Mouse (Mus musculus) MEL (cell line): Measurements from ENCODE around the gene S100a1. TPM values are rescaled to one million over a fixed set of nuclear protein-coding genes. Genes with fewer than 3 reads are reported as not detected.

Source experiments
- DNase-seq: peaks from one replicate; pipeline ENCODE4 v3.0.0; 2011; ENCODE audit warnings: low read depth, low spot score
- H3K27ac ChIP-seq: 2 replicates; pipeline ENCODE4 v1.5.1; 2012; ENCODE audit warnings: low read depth, mild to moderate bottlenecking, control low read depth, low read length, moderate library complexity; ENCODE audit not compliant: control insufficient read depth
- H3K27me3 ChIP-seq, 2 experiments: fragments of 150-350 bp in 1 of 2; sonication (generic) in 1 of 2; 2 replicates each; pipeline ENCODE4 v1.6.1; 2012; ENCODE audit warnings: low read length in 2 of 2, mild to moderate bottlenecking in 2 of 2, improper control_type of control experiment in 1 of 2, moderate library complexity in 1 of 2; ENCODE audit not compliant: insufficient read depth in 2 of 2, control insufficient read depth in 1 of 2
- H3K36me3 ChIP-seq, 2 experiments: 2 replicates each; pipeline ENCODE4 v1.6.1; 2012 to 2014; ENCODE audit warnings: low read length in 2 of 2, improper control_type of control experiment in 1 of 2, inconsistent platforms in 1 of 2, mild to moderate bottlenecking in 1 of 2; ENCODE audit not compliant: insufficient read depth in 2 of 2, control insufficient read depth in 1 of 2
- H3K4me1 ChIP-seq, 2 experiments: fragments of 150-350 bp in 1 of 2; sonication (generic) in 1 of 2; 2 replicates each; pipeline ENCODE4 v1.6.1; 2012; ENCODE audit warnings: low read length in 2 of 2, improper control_type of control experiment in 1 of 2, mild to moderate bottlenecking in 1 of 2; ENCODE audit not compliant: insufficient read depth in 2 of 2, control insufficient read depth in 1 of 2
- H3K4me3 ChIP-seq, 2 experiments: fragments of 150-350 bp in 1 of 2; sonication (generic) in 1 of 2; 2 replicates each; pipeline ENCODE4 v1.5.1; 2012; ENCODE audit warnings: low read depth in 2 of 2, low read length in 2 of 2, mild to moderate bottlenecking in 2 of 2, moderate library complexity in 2 of 2, control low read depth in 1 of 2, improper control_type of control experiment in 1 of 2; ENCODE audit not compliant: control insufficient read depth in 1 of 2, insufficient read depth in 1 of 2
- H3K79me2 ChIP-seq: 2 replicates; pipeline ENCODE4 v1.6.1; 2012; ENCODE audit warnings: mild to moderate bottlenecking, low read length, moderate library complexity; ENCODE audit not compliant: control insufficient read depth, poor library complexity, insufficient read depth
- H3K9ac ChIP-seq: 2 replicates; pipeline ENCODE4 v1.6.1; 2012; ENCODE audit warnings: low read depth, mild to moderate bottlenecking, control low read depth, low read length, moderate library complexity; ENCODE audit not compliant: control insufficient read depth, poor library complexity, severe bottlenecking
- H3K9me3 ChIP-seq: fragments of 150-350 bp; sonication (generic); replicated peaks from 2 replicates; pipeline ENCODE4 v1.6.1; 2012; ENCODE audit warnings: mild to moderate bottlenecking, low read length, improper control_type of control experiment, moderate library complexity; ENCODE audit not compliant: insufficient read depth
- BHLHE40 ChIP-seq: IDR thresholded peaks from 2 replicates; pipeline ENCODE4 v1.6.1; 2012; ENCODE audit warnings: low read depth, mild to moderate bottlenecking, inconsistent platforms, low read length, improper control_type of control experiment, borderline replicate concordance
- CHD1 ChIP-seq: IDR thresholded peaks from 2 replicates; pipeline ENCODE4 v1.6.1; 2012; ENCODE audit warnings: low read depth, mild to moderate bottlenecking, inconsistent platforms, low read length, improper control_type of control experiment
- CHD2 ChIP-seq: IDR thresholded peaks from 2 replicates; pipeline ENCODE4 v1.6.1; 2011; ENCODE audit warnings: low read length, improper control_type of control experiment
- ELF1 ChIP-seq: IDR thresholded peaks from 2 replicates; pipeline ENCODE4 v1.6.1; 2014; ENCODE audit warnings: low read depth, mild to moderate bottlenecking, inconsistent platforms, low read length, improper control_type of control experiment, moderate library complexity
- ETS1 ChIP-seq: IDR thresholded peaks from 2 replicates; pipeline ENCODE4 v1.6.1; 2012; ENCODE audit warnings: low read depth, mild to moderate bottlenecking, inconsistent platforms, low read length, improper control_type of control experiment, moderate library complexity
- GATA1 ChIP-seq: IDR thresholded peaks from 2 replicates; pipeline ENCODE4 v1.6.1; 2011; ENCODE audit warnings: low read depth, low read length, improper control_type of control experiment
- HCFC1 ChIP-seq: IDR thresholded peaks from 2 replicates; pipeline ENCODE4 v1.6.1; 2012; ENCODE audit warnings: low read depth, mild to moderate bottlenecking, inconsistent platforms, low read length, improper control_type of control experiment, moderate library complexity
- JUND ChIP-seq: IDR thresholded peaks from 2 replicates; pipeline ENCODE4 v1.6.1; 2011; ENCODE audit warnings: low read depth, mild to moderate bottlenecking, improper control_type of control experiment, low read length
- MAFK ChIP-seq: IDR thresholded peaks from 2 replicates; pipeline ENCODE4 v1.6.1; 2011; ENCODE audit warnings: low read depth, mild to moderate bottlenecking, low read length, improper control_type of control experiment, borderline replicate concordance
- MEF2A ChIP-seq: IDR thresholded peaks from 2 replicates; pipeline ENCODE4 v1.6.1; 2014; ENCODE audit warnings: low read depth, mild to moderate bottlenecking, inconsistent platforms, low read length, improper control_type of control experiment; ENCODE audit not compliant: poor library complexity, insufficient replicate concordance, severe bottlenecking; ENCODE audit errors: extremely low read depth
- MYC ChIP-seq: IDR thresholded peaks from 2 replicates; pipeline ENCODE4 v1.6.1; 2011; ENCODE audit warnings: low read depth, mild to moderate bottlenecking, low read length, improper control_type of control experiment, moderate library complexity
- NRF1 ChIP-seq: IDR thresholded peaks from 2 replicates; pipeline ENCODE4 v1.6.1; 2014; ENCODE audit warnings: low read depth, mild to moderate bottlenecking, inconsistent platforms, low read length, improper control_type of control experiment, moderate library complexity; ENCODE audit not compliant: poor library complexity, insufficient read depth, severe bottlenecking
- RCOR1 ChIP-seq: IDR thresholded peaks from 2 replicates; pipeline ENCODE4 v1.6.1; 2012; ENCODE audit warnings: low read depth, mild to moderate bottlenecking, inconsistent platforms, low read length, improper control_type of control experiment
- SMC3 ChIP-seq: IDR thresholded peaks from 2 replicates; pipeline ENCODE4 v1.6.1; 2011; ENCODE audit warnings: low read depth, low read length, improper control_type of control experiment
- TAL1 ChIP-seq: IDR thresholded peaks from 2 replicates; pipeline ENCODE4 v1.6.1; 2012; ENCODE audit warnings: mild to moderate bottlenecking, inconsistent platforms, low read length, moderate library complexity, mixed read lengths
- TBP ChIP-seq: IDR thresholded peaks from 2 replicates; pipeline ENCODE4 v1.8.0; 2011; ENCODE audit warnings: low read depth, low read length, improper control_type of control experiment
- TCF12 ChIP-seq: IDR thresholded peaks from 2 replicates; pipeline ENCODE4 v1.6.1; 2014; ENCODE audit warnings: low read depth, mild to moderate bottlenecking, inconsistent platforms, low read length, improper control_type of control experiment, moderate library complexity
- USF1 ChIP-seq: IDR thresholded peaks from 2 replicates; pipeline ENCODE4 v1.6.1; 2014; ENCODE audit warnings: low read depth, mild to moderate bottlenecking, inconsistent platforms, low read length, improper control_type of control experiment, moderate library complexity
- ZKSCAN1 ChIP-seq: IDR thresholded peaks from 2 replicates; pipeline ENCODE4 v1.6.1; 2012; ENCODE audit warnings: low read depth, mild to moderate bottlenecking, inconsistent platforms, low read length, improper control_type of control experiment, moderate library complexity
- ZMIZ1 ChIP-seq: IDR thresholded peaks from 2 replicates; pipeline ENCODE4 v1.6.1; 2012; ENCODE audit warnings: low read depth, mild to moderate bottlenecking, inconsistent platforms, low read length, improper control_type of control experiment, moderate library complexity
- ZNF384 ChIP-seq: IDR thresholded peaks from 2 replicates; pipeline ENCODE4 v1.6.1; 2012; ENCODE audit warnings: low read depth, mild to moderate bottlenecking, inconsistent platforms, low read length, improper control_type of control experiment
- polyA plus RNA-seq, 2 experiments: library from polyadenylated mRNA; stranded (reverse) in 1 of 2; unstranded in 1 of 2; fragments of >175 nt in 1 of 2; fragments of >200 nt in 1 of 2; gene quantifications; 2 replicates each; pipeline versions ENCODE4 v1.2.1 to v1.2.4; 2012; ENCODE audit warnings: low replicate concordance in 2 of 2, low read depth in 1 of 2; ENCODE audit not compliant: insufficient read length in 2 of 2, insufficient read depth in 1 of 2, missing spikeins in 1 of 2
- total RNA-seq: library from RNA; depleted of rRNA; stranded (reverse); fragments of 300-350 nt; gene quantifications from 2 replicates; pipeline ENCODE4 v1.2.3, GENCODE M21; 2012

Gene S100a1
- total and polyA plus RNA-seq, 3 experiments: 14.4 to 22.2 TPM; not detected in 1

GRCm38 (mm10) chr3:90465081-90465685 is 49.0 kb downstream of the S100a1 start:
- TF ChIP-seq ETS1 (no peak), ELF1 (no peak), BHLHE40 (no peak), MYC (no peak), TBP (no peak), ZKSCAN1 (no peak), TAL1 (no peak), NRF1 (no peak)
- TF ChIP-seq, all 39 proteins: peak for 0
- no peak overlapping the region for H3K9ac ChIP-seq
- H3K79me2 ChIP-seq: no peaks in the 10 kb centered on the region
- no peak for DNase-seq
- H3K27ac ChIP-seq: no peak overlapping the region
- no peaks in the 10 kb centered on the region for H3K36me3 ChIP-seq
- H3K27me3 ChIP-seq: peaks cover 8 to 12% of the 10 kb centered on the region in 2 experiments
- H3K4me1 ChIP-seq: no peaks in the 10 kb centered on the region
- H3K9me3 ChIP-seq: no peaks in the 10 kb centered on the region
- no peak overlapping the region for H3K4me3 ChIP-seq

GRCm38 (mm10) chr3:90464552-90465080 is 49.6 kb downstream of the S100a1 start:
- TF ChIP-seq ZNF384 (no peak), MAFK (no peak), BHLHE40 (no peak)
- peaks cover 8 to 12% of the 10 kb centered on the region in 2 experiments for H3K27me3 ChIP-seq

GRCm38 (mm10) chr3:90462579-90462978 is 51.6 kb downstream of the S100a1 start:
- no peaks in the 10 kb centered on the region for H3K9me3 ChIP-seq
- H3K4me1 ChIP-seq: no peaks in the 10 kb centered on the region
- no peak for DNase-seq
- H3K27ac ChIP-seq: no peak overlapping the region
- no peak overlapping the region for H3K4me3 ChIP-seq
- H3K36me3 ChIP-seq: no peaks in the 10 kb centered on the region
- TF ChIP-seq CHD1 (no peak), ETS1 (no peak), TAL1 (no peak), MYC (no peak), MEF2A (no peak), RCOR1 (no peak), ZMIZ1 (no peak), MAFK (no peak), GATA1 (no peak), BHLHE40 (no peak), HCFC1 (no peak), TCF12 (no peak), USF1 (no peak), CHD2 (no peak), SMC3 (no peak), JUND (no peak)
- H3K79me2 ChIP-seq: no peaks in the 10 kb centered on the region
- no peak overlapping the region for H3K9ac ChIP-seq
- peaks cover 8 to 13% of the 10 kb centered on the region in 2 experiments for H3K27me3 ChIP-seq

More at GRCm38 (mm10) chr3:90464552-90465080, 49.6 kb downstream of the S100a1 start:
- no peak overlapping the region for H3K9ac ChIP-seq
- no peak overlapping the region for H3K4me3 ChIP-seq
- H3K4me1 ChIP-seq: no peaks in the 10 kb centered on the region
- H3K27ac ChIP-seq: no peak overlapping the region
- no peaks in the 10 kb centered on the region for H3K79me2 ChIP-seq
- H3K36me3 ChIP-seq: no peaks in the 10 kb centered on the region
- H3K9me3 ChIP-seq: no peaks in the 10 kb centered on the region
- DNase-seq: no peak
